Mouse (Mus musculus) T-helper 2 cell (primary cell): ENCODE data around the gene Gm13090.

Experiments
- in situ Hi-C: fragments of 300-600 bp; cut with MboI, MseI; formaldehyde crosslinking; loops from one replicate; pipeline ENCODE4 v1.15.1; 2025; ENCODE audit warnings: high pct_unique_total_duplicates

Gm13090 gene

DNA sequence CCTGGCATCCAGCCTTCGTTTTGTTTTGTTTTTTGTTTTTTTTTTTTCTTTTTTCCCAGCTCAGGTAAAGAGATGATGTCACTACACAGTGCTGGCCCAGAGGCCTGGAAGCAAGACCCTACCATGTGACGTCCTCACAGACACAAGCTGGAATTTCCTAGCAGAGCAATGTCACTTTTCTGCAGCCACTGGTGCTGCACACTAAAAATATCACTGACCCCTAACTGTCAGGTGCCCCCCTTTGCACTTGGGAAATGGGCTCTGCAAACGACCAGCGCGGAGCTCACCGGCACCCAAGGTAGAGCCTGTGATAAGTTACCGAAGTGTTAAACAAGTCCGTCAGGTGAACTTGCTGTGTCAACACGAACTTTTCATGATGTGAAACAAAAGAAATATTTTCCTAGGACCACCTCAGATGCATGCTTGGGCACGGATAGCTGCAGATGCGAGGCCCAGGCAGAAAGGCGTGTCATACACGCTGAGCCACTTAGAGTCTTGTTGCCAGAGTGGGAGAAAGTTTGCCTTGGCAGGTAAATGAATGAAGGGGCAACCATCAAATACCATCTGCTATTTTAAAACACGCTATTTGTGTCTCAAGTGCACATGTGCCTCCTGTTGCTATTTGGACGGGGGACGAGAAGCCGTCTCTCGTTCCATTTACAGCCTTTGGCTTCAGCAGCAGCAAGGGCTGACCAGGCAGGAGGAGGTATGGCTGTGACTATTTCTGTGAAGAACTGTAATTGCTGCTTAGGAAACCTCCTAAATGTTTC, 7.1 kb downstream of the Gm13090 start:
- in situ Hi-C loops: no loop called here

DNA sequence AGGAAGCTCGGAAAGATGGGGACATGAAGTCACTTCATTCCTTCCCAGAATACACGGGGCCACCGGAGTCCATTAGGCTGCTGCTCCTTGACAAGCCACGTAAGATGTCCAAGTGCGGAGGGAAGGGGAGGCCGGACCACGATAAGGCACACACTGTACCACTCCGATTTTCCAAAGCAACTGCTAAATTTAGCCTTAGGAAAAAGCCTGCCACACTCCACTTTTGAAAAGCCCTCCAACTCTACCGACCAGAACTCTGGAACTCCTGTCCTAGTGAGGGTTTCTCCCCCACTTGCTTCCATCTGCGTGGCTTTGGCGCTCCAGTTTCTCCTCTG, 7.7 kb downstream of the Gm13090 start:
- in situ Hi-C loops: no loop called here

DNA sequence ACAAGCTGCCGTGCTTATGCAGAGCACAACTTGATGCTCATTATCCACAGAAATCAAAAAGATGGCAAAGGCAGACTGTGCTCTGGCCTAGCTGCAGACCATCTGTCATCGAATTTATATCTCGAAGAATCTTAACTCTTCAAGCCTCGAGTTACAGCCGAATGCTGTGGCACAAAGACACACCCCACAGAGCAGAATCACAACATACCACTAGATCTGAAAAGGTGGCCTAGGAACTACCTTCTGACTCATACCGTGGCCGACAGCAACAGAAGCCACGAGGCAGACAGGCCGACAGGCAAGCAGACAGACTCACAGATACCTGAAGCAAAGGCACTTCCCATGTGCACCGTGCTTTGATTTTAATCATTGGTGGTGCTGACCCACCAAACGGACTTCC, 14.3 kb downstream of the Gm13090 start:
- in situ Hi-C loops: no loop called here

- in situ Hi-C loops: no loop called here
Measured at GRCm38 (mm10) chr4:151104147-151104546, 14.8 kb downstream of the Gm13090 start.

DNA sequence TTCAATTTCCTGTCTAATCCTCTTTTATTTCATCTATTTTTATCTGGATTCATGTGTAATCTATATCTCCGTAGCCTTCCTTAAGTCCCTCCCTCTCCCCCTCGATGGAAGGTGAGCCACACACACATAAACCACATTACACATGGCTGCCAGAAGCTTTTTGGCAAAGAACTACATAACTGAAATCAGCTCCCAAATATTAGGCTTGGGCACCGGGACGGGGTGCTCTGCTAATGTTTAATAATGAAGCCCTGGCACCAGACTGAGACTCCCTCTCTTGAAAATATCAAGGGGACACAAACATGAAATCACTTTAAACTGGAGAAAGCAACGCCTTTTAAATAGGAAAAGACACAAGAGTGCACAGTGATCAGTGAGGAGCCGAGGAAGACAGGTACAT, 16.5 kb downstream of the Gm13090 start:
- in situ Hi-C loops: no loop called here

- in situ Hi-C loops: no loop called here
Measured at GRCm38 (mm10) chr4:151106468-151106867, 17.1 kb downstream of the Gm13090 start.

DNA sequence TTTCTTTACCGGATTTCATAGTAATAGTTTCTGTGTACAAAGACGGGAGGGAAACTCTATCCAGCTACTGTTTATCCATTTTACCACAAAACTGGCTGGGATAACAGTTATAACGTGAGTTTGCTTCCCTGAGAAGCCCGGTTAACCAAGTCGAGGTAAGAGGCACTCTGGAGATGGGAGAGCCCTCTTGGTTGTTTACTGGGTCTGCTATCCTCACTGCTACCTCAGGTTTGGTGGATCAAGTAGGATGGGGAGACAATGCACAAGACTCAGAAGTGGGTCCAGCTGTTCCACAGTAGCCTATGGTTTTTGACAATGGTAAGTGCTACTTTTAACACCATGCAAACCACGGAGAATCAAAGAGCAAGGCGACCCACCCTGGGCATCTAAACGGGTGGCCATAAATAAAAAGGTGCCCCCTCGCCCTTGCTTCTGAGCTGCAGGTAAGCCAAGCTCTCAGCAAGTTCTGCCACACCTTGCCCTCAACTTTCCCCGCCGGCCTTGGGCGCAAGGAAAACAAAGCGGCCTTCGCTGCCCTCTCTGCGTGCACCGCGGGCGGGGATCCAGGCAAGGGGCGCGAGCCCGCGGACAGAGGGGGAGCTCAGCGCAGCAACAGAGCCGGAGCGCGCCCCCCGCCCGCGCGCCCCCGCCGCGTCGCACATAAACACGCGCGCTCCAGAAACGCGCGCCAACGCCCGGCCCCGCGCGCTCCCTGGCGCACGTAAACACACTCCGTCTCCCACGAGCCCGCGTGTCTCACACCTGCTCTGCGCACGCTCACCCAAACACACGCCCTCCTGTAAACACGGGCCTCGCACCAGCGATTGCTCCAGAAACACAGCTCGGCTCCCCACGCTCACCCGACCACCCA, 18.0 kb downstream of the Gm13090 start:
- in situ Hi-C loops: no loop called here

DNA sequence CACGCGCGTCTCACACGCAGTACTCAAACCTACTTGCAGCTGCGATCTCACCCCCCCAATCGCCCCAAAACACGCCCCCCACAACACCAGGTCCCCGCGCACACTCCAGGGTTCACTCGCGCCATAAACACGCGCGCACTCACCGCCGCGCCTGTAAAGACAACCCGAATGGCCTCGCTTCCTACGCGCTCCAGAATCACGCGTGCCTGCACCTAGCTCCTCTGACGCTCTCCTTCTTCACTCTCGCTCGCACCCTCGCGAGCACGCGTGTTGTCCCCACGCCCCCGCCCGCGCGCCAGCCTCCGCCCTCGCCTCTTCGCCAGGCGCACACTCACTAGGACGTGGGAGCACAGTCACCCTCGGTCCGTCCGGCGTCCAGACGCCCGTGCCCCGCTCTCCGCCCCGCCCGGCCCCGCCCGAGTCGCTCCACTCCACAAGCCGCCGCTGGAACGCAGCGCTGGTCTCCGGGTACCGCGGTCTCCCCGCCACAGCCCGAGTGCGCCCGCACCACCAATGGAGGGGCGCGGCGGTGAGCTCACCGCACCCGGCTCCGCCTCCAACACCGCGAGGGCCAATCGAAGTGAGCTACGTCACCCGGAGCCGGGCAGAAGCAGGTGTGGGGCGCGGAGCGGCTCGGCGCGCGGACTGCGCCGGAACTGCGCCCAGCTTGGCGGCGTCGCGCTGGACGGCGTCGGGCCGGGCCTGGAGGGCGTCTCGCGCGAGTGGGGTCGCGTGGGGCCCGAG, 18.8 kb downstream of the Gm13090 start:
- in situ Hi-C loops: no loop called here

- in situ Hi-C loops: no loop called here
Measured at GRCm38 (mm10) chr4:151108834-151109241, 19.5 kb downstream of the Gm13090 start.

DNA sequence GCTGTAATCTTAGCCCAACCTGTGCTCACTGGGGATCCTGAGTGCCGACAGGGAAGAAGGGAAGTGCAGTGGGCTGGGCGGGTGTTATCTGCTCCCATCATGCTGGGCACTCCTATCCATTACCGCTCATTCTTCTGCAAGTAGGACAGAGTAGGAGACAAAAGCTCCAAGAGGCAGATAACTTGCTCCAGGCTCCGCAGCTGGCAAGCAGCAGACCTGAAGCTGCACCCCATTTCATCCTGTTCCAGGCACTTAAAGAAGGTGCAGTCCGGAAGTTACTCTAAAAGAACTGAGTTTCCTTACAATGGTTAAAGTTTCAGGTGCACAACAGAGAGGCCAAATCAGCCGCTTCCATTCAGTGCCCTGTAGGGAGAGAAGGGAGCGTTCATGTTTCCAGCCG, 21.9 kb downstream of the Gm13090 start:
- in situ Hi-C loops: no loop called here

- in situ Hi-C loops: no loop called here
Measured at GRCm38 (mm10) chr4:151114574-151114973, 25.2 kb downstream of the Gm13090 start.

DNA sequence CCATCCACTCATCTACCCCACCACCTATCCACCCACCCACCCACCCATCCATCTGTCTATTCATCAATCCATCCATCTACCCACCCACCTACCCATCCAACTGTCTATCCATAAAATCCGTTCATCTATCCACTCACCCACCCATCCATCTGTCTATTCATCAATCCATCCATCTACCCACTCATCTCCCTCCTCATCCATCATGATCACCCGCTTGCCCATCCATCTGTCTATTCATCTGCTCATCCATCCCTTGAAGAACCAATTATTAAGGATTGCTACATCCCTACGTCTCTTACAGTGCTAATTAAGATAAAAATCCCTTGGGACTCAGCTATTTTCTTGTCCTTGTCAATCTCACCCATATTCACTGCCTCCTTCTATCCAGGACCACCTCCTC, 29.5 kb downstream of the Gm13090 start:
- in situ Hi-C loops: loop anchor here (5.0 kb wide), 1 partner anchor 37 kb away; no protein-coding TSS in a partner anchor

DNA sequence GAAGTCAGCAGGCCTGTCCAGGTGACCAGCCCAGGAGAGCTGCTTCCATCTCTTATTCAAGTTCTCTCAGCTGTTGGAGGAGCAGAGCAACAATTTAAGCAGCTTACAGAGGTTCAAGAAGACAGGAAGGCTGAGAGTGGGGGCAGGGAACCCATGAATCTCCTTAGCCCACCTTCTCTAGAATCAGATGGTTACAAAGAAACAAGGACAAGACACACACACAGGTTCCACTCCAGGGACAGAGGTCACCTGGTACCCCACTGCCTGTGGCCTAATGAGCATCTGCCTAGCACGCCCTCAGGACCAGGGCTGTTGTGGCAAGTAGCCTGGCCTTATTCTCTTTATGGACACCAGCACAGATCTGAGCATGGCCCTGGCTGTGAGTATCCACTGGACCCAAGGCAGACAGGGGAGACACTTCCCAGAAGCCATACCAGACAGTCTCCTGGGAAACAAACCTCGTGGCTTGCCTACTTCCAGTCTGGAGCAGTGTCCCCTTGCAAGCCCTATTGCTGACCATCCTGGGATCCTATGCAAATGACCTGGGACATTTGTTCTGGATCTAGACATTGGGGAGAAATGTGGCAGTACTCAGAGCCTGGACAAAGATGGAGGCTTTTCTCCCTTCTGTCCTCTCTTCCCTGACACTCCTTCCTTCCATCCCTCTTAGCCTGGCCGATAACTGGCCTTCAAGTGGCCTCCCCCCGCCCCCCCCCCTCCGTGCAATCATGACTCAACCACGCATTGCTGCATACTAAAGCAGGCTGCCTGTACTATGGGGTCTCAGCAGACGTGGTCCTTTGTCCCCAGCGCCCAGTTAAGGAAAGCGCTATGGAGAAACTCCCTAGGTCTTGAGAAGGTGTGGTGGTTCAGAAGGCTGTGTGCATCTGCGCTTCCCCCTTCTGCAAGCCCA, 38.5 kb downstream of the Gm13090 start:
- in situ Hi-C loops: no loop called here

GRCm38 (mm10) chr4:151128641-151129541, 39.5 kb downstream of the Gm13090 start:
- in situ Hi-C loops: no loop called here

GRCm38 (mm10) chr4:151129725-151130557, 40.6 kb downstream of the Gm13090 start:
- in situ Hi-C loops: no loop called here

GRCm38 (mm10) chr4:151130756-151131490, 41.6 kb downstream of the Gm13090 start:
- in situ Hi-C loops: no loop called here

DNA sequence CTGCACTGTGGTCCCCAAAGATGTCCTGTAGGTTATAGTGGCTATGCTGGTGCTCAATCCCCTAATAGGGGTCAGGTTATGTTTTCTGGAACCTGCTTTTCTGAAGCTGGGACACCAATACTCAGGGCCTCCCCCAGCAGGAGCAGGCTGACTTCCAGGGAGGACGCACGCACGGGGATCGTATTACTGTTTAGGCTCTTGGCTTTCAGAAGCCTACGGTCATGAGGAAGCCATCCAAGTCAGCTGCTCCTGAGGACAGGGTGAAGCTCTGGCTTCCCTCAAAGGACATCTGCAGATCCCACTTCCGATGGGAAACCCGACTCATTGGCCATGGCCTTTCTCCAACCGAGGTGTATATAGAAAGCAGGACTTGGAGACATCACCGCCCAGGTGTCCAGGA, 43.1 kb downstream of the Gm13090 start:
- in situ Hi-C loops: no loop called here

DNA sequence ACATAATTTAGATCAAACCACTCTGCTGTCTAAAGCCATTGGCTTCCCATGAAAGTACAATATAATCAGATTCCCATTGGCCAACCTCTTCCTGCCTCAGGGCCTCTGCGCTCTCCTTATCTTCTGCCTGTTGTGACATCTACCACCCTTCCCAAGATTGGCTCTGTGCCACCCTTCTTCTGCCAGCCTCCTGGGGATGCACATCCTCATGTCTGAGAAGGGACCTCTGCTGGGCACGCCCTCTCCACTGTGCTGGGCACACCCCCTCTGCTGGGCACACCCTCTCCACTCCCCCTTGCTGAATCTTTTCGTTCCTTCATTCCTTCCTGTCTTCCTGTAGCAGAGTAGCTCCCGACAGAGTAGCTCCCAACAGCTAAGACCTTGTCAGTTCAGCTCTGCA, 44.4 kb downstream of the Gm13090 start:
- in situ Hi-C loops: no loop called here

GRCm38 (mm10) chr4:151135491-151135890, 46.1 kb downstream of the Gm13090 start:
- in situ Hi-C loops: no loop called here
